Mouse (Mus musculus) brain, embryonic 14.5 days (tissue): ENCODE data around the gene Rpl10-ps3. TPM values are rescaled to one million over a fixed set of nuclear protein-coding genes. Genes with fewer than 3 reads are reported as not detected.
A peak's percentile ranks its signal among the peaks of the same experiment; 100 is the strongest.

Experiments
- DNase-seq: peaks from one replicate; pipeline ENCODE4 v3.0.0-alpha.2; 2011; ENCODE audit warnings: low read depth
- CTCF ChIP-seq: fragments of 200-500 bp; IDR thresholded peaks from 2 replicates; pipeline ENCODE4 v1.5.1; 2012; ENCODE audit warnings: inconsistent platforms, mild to moderate bottlenecking, moderate library complexity, borderline replicate concordance; ENCODE audit not compliant: insufficient read depth, insufficient read length; ENCODE audit errors: extremely low read depth
- POLR2A ChIP-seq: fragments of 200-500 bp; IDR thresholded peaks from 2 replicates; pipeline ENCODE4 v1.6.1; 2012; ENCODE audit warnings: mild to moderate bottlenecking, inconsistent platforms, borderline replicate concordance; ENCODE audit not compliant: poor library complexity, insufficient read depth, insufficient read length, severe bottlenecking; ENCODE audit errors: extremely low read depth
- polyA plus RNA-seq: library from polyadenylated mRNA; depleted of rRNA; stranded (reverse); fragments of >200 nt; gene quantifications from 2 replicates; pipeline ENCODE4 v1.2.3, GENCODE M21; 2012

Gene Rpl10-ps3
- polyA plus RNA-seq, 1 experiment = 125 TPM

DNA sequence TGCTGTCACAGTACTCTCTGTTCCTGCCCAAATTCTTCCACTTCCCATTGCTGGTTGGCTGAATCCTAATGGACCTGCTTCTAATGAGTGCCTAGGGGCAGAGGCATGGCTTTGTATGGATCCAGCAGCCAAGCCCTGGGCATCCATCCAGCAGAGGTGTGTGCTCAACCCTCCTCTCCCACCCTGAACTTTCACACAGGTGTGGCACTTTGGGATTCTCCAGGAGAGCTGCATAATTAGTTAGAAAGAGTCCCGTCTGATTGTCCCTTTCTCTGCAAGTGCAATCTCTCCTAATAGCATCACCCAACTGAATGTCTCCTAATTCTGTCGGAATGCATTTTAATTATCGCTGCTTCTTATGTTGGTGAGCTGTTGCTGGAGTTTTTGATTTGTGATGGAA lies 4.4 kb upstream of the Rpl10-ps3 start:
- no peak for DNase-seq
- TF ChIP-seq POLR2A = no peak
- TF ChIP-seq CTCF = no peak

DNA sequence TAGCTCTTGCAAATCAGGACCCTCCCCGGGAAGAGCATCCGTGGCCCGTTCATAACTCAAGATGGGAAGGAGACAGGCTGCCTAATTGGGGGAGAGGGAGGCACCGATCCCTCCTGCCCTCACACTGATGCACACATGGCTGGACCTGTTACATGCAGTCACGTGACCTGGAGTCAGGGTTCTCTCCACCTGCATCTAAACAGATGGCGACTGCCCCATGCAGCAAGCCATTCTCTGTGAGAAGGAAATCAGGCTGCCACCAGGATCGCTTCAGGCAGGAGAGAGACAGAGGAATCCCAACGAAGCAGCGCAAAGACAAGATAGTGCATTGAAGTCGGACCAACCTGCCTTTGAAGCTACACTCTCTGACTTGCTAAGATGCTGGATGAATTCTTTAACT lies 3.5 kb upstream of the Rpl10-ps3 start:
- no peak for DNase-seq
- TF ChIP-seq POLR2A (no peak), CTCF (no peak)

DNA sequence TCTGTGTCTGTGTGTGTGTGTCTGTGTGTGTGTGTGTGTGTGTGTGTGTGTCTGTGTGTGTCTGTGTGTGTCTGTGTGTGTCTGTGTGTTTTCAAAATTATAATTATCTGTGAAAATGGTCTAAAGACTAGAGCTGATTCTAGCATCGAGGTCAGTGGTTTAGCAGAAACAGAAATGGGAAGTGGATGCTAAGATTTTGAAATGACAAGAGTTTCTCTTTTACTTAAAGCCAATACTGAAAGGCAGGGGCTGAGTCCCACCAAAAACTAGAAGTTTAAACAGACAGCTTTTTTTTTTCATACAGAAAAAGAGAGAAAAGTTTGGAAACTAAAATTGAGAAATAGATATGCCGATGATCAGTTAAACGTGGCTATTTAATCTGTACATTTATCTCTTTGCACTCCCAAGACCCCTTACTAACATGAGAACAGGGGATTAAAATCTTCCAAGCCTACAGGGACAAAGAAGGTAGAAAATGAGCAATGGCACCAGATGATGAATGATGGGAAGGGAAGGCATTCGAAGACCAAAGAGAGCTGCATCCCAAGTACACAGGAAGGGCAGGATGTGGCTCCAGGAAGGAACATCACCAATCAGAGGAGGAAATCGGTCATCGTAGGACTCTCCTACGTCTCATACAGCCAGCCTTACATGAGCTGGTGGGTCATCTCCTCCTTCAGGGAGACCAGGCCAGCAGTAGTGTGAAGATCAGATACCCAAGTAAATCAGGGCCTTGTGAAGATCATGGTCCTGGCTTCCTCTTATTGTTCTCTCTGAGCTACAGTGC lies 9.0 kb downstream of the Rpl10-ps3 start:
- DNase-seq = no peak
- TF ChIP-seq POLR2A (no peak), CTCF (no peak)

DNA sequence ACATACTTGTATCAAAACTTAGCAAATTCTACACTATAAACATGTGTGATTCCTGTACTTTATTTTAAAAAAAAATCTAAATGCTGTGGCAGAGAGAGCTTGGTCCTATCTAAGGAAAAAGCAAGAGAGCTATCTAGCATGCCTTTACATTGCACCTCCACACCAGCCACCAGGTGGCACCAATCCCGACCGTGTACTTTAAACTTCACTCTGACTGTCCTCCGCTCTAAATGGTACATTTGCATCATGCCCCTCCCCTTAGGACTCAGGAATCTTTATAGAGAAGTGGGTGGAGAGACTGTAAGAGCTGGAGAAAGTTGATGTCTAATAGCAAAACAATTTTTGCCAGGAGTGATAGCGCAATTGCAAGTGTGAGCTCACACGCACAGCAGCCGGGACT lies 11.4 kb downstream of the Rpl10-ps3 start:
- peak; percentile 79; the same call in 1 of the 2 replicates for TF ChIP-seq CTCF
- no peak for TF ChIP-seq POLR2A
- DNase-seq = peak; percentile 77

DNA sequence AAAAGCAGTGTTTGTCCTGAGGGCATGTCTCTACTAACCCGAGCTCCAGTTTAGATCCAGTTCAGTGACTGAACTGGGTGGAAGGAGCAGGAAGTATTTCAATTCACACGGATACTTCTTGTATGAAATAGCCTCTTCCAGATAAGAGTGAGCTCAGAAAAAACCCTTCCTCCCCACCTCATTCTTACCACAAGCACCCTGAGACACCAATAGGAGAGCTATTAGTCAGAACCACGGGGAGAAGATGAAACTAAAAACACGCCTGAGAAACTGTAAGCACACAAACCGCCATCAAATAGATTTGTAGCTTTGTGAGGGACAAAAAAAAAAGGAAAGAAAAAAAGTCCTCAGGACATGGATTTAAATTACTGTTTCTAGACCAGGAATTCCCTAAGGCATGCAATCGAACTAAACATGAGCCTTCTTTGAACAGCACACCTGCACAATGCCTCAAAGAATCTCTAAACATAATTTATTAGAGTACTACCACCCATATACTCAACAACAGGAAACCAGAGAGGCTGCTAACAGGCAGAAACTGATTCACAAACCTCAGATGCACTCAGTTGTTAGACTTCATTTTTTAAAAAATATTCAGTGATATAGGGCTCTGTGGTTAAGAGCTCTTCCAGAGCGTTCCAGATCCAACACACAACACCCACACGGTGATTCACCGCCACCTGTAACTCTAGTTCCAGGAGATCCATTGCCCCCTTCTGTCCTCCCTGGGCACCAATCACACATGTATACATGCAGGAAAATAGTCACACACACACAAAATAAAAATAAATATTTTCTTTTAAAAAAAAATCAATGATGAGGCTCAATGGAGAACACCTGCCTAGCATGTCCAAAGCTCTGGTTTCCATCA lies 20.2 kb downstream of the Rpl10-ps3 start:
- TF ChIP-seq POLR2A (no peak), CTCF (no peak)
- no peak for DNase-seq

DNA sequence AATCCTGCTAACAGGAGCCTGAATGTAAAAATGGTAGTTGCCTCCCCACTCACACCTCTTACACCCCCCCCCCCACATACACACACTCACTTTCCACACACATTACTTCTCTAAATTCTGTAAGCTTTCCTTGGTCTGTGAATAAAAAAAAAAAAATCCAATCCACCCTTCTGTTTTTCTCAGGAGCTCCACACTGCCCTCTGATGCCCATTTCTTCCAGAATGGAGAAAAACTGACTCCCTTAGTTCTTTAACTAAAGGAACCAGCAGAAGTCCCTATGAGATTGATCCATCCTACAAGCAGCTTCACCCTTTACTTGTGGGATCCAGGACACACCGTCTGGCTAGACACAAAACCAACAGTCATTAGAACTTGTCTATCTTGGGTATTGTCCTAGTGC lies 24.0 kb downstream of the Rpl10-ps3 start:
- no peak for TF ChIP-seq POLR2A
- TF ChIP-seq CTCF = no peak

DNA sequence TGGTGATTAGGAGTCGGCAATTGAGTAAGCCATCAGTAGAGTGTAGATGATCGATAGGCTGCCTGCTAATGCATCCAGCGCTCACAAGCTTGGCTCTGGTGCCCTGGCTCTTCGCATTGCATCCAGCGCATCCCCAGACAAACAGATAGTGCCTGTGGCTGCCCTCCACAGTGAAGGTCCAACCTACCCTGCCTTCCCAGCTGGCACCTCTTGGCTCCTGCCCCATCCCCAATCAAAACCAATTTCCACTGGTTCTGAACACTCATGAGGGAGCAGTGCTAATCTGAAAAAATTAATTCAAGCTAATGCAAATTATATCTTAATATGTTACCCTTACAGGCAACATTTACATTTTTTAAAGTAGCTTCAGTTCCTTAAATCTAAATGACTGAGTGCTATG lies 25.3 kb downstream of the Rpl10-ps3 start:
- no peak for DNase-seq
- TF ChIP-seq POLR2A = no peak
- TF ChIP-seq CTCF = no peak

More for the DNA sequence above, 24.0 kb downstream of the Rpl10-ps3 start:
- DNase-seq = no peak

DNA sequence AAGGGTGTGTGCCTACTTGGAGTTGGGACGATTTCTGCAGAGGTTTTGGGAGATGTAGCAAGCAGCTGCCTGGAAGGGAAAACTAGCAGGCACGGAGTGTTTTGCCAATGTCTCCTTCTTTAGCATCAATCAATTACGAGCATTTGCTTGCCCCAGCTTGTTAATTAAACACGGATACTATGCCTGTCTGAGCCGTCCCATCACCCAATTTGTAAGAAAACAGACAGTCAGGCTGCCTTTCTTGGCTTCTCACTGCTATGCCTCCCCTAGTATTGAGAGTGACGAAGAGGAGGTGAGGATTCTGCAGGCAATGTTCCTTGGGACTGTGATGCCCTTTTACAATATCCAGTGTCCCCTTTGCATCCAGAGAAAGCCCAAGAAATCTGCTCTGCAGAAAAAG lies 27.5 kb downstream of the Rpl10-ps3 start:
- TF ChIP-seq POLR2A = no peak
- TF ChIP-seq CTCF = no peak
- DNase-seq = peak; percentile 56

DNA sequence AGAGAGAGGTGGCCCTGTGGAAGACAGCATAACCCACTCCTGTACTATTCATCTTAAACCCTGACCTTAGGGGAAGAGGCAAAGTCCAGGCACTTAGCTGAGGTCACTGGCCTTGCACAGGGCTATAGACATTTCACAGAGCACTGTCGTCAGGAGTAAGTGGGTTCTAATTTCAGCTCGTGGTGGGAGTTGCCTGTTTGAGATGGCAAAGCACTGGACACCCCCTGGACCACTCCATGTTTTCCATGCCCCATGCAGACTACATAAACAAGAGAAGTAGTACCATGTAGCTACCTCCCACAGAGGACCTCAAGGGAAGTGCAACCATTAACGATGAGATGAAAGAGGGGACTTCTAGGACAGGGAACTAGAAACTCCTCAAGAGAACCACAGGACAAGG lies 29.1 kb downstream of the Rpl10-ps3 start:
- no peak for DNase-seq
- TF ChIP-seq CTCF = no peak

DNA sequence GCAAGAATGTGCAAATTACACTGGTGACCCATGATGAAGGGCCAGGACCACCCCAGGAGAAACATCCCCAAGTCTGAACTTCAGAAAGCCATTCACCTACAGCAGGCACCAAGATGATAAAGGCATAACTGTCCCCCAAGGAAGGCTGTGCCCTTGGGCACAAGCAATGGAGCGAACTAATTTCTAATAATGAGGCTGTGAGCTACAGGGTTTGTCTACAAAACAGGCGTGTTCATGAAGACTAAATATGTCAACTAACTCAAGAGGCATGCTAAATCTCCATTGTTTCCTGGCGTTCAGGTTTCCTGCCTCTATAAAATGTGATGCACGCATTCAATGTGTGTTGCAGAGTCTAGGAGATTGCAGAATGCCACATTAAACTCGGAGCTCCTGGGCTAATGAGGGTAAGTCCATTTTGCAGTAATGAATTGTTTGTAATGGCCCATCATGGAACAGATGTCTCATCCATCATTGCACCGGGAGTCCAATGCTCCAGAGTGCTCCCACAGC lies 33.7 kb downstream of the Rpl10-ps3 start:
- TF ChIP-seq POLR2A (no peak), CTCF (no peak)

DNA sequence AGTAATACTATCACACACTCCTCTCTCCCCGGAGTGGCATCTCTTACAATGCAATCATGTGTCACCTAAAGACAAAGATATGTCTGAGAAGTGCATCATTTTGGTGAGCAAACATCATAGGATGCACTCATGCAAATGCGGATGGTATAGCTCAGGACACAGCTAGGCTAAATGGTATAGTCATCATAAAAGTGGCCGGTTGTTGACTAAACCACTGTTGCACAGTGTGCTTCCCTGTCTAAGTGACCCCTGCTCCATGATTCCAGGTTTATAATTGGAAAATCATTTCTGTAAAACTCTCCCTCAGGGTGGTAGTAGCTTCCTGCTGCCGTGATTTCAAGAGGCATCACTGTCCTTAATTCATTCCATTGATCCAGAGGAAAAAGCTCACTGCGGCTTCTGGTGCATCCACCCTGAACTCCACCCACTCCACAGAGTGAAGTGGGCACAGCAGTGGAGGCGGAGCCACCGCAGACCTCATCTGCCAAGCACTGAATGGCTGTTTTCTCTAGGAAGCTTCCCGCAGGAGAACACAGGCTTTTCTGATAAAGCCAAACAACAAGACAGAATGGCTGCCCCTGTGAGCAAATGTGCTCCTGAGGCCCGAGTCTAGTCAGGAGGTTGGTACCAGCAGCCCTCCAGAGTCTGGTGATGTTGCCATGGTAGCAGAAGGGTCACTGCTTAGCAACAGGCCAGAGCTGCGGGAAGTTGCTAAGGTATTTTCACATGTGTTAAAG lies 38.9 kb downstream of the Rpl10-ps3 start:
- TF ChIP-seq CTCF (no peak), POLR2A (no peak)
- DNase-seq = peak; percentile 90

More for the DNA sequence above, 33.7 kb downstream of the Rpl10-ps3 start:
- no peak for DNase-seq
